Comparison of ENCODE assay signal across 11 mouse cellular contexts in the genomic region with DNA sequence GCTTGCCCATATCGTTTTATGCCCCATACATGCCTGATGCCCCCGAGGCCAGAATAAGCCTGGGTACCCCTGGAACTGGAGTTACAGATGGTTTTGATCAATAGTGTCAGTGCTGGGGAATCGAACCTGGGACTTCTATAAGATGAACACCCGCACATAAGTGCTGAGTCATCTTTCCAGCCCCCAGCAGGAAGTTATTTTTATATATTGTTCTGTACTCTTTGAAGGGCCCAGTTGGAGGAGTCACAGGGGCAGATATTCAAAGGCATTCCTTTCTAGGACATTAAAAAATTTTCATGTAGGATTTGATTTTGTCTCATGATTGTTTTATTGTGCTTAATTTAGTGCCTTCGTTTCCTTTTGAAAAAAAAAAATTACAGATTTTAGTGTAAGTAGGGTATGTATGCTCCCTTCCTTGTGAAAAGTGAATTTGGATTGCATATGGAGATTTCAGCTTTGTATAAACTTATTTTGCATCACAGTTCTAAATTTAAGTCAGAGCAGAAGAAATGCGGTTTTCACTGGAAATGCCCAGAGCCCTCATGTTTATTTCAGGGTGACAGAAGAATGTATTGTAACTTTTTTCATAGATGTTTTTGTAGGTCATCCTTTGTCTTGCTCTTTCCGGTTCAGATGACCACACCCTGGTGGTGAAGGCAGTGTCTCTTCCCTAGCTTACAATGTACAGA.
"Had no signal": no experiment of that assay in that cellular context is flagged by ENCODE, and none has a peak within 500 bp of the region (broad histone marks: within the 10 kb centered on the region; RNA-seq: fewer than 3 reads in every experiment).

No protein-coding gene starts in this region.

- H3K36me3 ChIP-seq: liver, embryonic 13.5 days had no signal

- H3K9me3 ChIP-seq: liver, embryonic 13.5 days; midbrain, embryonic 13.5 days had no signal

- H3K9ac ChIP-seq: liver, embryonic 13.5 days; midbrain, embryonic 13.5 days had no signal

- H3K27ac ChIP-seq: left cerebral cortex, adult 2 months; liver, embryonic 13.5 days; macrophage; midbrain, embryonic 13.5 days had no signal

- ATAC-seq: midbrain, embryonic 13.5 days had no signal

- DNase-seq: kidney, adult 2 months; kidney, postnatal 10 days; kidney, postnatal 36 days; layer of hippocampus, adult 9-11 months; liver, embryonic 13.5 days; lung, adult 2 months; thymus, adult 18-20 months; thymus, postnatal 4 days had no signal

- H3K4me2 ChIP-seq: liver, embryonic 13.5 days; midbrain, embryonic 13.5 days had no signal

- H3K4me3 ChIP-seq: left cerebral cortex, adult 2 months; liver, embryonic 13.5 days; midbrain, embryonic 13.5 days had no signal

- H3K4me1 ChIP-seq: liver, embryonic 13.5 days; midbrain, embryonic 13.5 days had no signal

- H3K27me3 ChIP-seq: liver, embryonic 13.5 days; midbrain, embryonic 13.5 days had no signal
